Mouse (Mus musculus): ENCODE measurements around the gene Trp53i11.

Gene Trp53i11

GRCm38 (mm10) chr2:93172460-93172859 is 14.9 kb upstream of the Trp53i11 start:
- DNase-seq, result no peak

- DNase-seq, result no peak
These were observed 13.2 kb upstream of the Trp53i11 start for GRCm38 (mm10) chr2:93174159-93174558.

GRCm38 (mm10) chr2:93175278-93175677 is 12.1 kb upstream of the Trp53i11 start:
- DNase-seq, result no peak

GRCm38 (mm10) chr2:93175721-93176120 is 11.6 kb upstream of the Trp53i11 start:
- DNase-seq, result no peak

GRCm38 (mm10) chr2:93176193-93176798 is 11.1 kb upstream of the Trp53i11 start:
- peak; percentile 62 for DNase-seq

- peak; percentile 67 for DNase-seq
These were observed 10.3 kb upstream of the Trp53i11 start for GRCm38 (mm10) chr2:93176871-93177667.

GRCm38 (mm10) chr2:93177668-93178312 is 9.6 kb upstream of the Trp53i11 start:
- no peak for DNase-seq

GRCm38 (mm10) chr2:93178313-93178677 is 9.1 kb upstream of the Trp53i11 start:
- DNase-seq, result no peak

- DNase-seq, result no peak
These were observed 7.7 kb upstream of the Trp53i11 start for GRCm38 (mm10) chr2:93179603-93180002.

- peak; percentile 74 for DNase-seq
These were observed 7.1 kb upstream of the Trp53i11 start for GRCm38 (mm10) chr2:93180077-93180844.

- no peak for DNase-seq
These were observed 4.5 kb upstream of the Trp53i11 start for GRCm38 (mm10) chr2:93182859-93183258.

- peak; percentile 60 for DNase-seq
These were observed 842 bp downstream of the Trp53i11 start for GRCm38 (mm10) chr2:93188020-93188760.

- no peak for DNase-seq
These were observed 1.6 kb downstream of the Trp53i11 start for GRCm38 (mm10) chr2:93188761-93189458.

GRCm38 (mm10) chr2:93190771-93191487 is 3.6 kb downstream of the Trp53i11 start:
- DNase-seq, result no peak

- no peak for DNase-seq
These were observed 4.3 kb downstream of the Trp53i11 start for GRCm38 (mm10) chr2:93191488-93192181.

- DNase-seq, result no peak
These were observed 4.8 kb downstream of the Trp53i11 start for GRCm38 (mm10) chr2:93192182-93192560.

- DNase-seq, result no peak
These were observed 5.3 kb downstream of the Trp53i11 start for GRCm38 (mm10) chr2:93192671-93193080.

- DNase-seq, result no peak
These were observed 6.5 kb downstream of the Trp53i11 start for GRCm38 (mm10) chr2:93193806-93194205.

- DNase-seq, result peak; percentile 90
These were observed 11.5 kb downstream of the Trp53i11 start for GRCm38 (mm10) chr2:93198846-93199245.

- peak; percentile 71 for DNase-seq
These were observed 12.2 kb downstream of the Trp53i11 start for GRCm38 (mm10) chr2:93199531-93199974.

Data from cerebellum, adult 9-11 months (tissue).